17 mouse cellular contexts compared by ENCODE assay signal in the genomic region with DNA sequence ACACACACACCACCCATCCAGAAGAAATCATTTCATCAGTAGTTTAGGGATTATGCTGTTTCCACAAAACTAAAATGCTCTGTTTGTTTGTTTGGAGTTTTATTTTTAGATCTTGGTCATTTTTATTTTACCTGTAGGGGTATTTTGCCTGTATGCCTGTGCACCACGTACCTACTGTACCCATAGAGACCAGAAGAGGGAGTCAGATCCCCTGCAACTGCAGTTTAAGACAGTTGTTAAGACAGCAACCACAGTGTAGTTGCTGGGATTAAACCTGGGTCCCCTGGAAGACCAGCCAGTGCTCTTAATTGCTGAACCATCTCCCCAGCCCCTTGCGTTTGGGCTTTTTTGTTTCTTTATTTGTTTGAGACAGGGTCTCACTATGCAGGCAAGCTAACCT. TPM values are rescaled to one million over a fixed set of nuclear protein-coding genes. Genes with fewer than 3 reads are reported as not detected.
DNase-seq lines count a peak whose midpoint lies in the region; ATAC-seq and TF ChIP-seq lines count a peak whose summit lies in the region.
"Had no signal": no experiment of that assay in that cellular context is flagged by ENCODE, and none has a peak within 500 bp of the region (broad histone marks: within the 10 kb centered on the region; RNA-seq: fewer than 3 reads in every experiment).

No protein-coding gene starts in this region.

- no peak overlapping the region for H3K9ac ChIP-seq in kidney, postnatal 0 days (ENCODE audit: low read depth, low read length)
- no peak overlapping the region for H3K9ac ChIP-seq in MEL (ENCODE audit: control insufficient read depth, low read depth, low read length, poor library complexity, severe bottlenecking)
- no peak overlapping the region for H3K9ac ChIP-seq in hindbrain, embryonic 12.5 days
- H3K9ac ChIP-seq: heart, embryonic 13.5 days; intestine, embryonic 15.5 days; liver, embryonic 15.5 days; midbrain, embryonic 13.5 days had no signal

- no peaks in the 10 kb centered on the region for H3K79me2 ChIP-seq in MEL (ENCODE audit: control insufficient read depth, insufficient read depth, low read length, poor library complexity)

- 46% methylated on average over 2 of the region's 2 CpGs for WGBS in kidney, postnatal 0 days
- WGBS in hindbrain, embryonic 12.5 days, result 32% methylated on average over 2 of the region's 2 CpGs

- no peaks in the 10 kb centered on the region for H3K36me3 ChIP-seq in kidney, postnatal 0 days (ENCODE audit: insufficient read depth, low read length)
- peaks cover 0 to 4% of the 10 kb centered on the region in 2 experiments; a peak in 2 of 4 replicates for H3K36me3 ChIP-seq in MEL (ENCODE audit: control insufficient read depth in 1 of 2, insufficient read depth in 2 of 2, low read length in 2 of 2)
- H3K36me3 ChIP-seq in hindbrain, embryonic 12.5 days, result no peaks in the 10 kb centered on the region
- H3K36me3 ChIP-seq: intestine, embryonic 15.5 days had no signal

- TF ChIP-seq CTCF in kidney, postnatal 0 days (IDR thresholded peaks at IDR 0.05; ENCODE audit: low read depth), result peak; percentile 65
- peak; percentile 41 to 78 (median 47) for TF ChIP-seq CTCF in MEL (IDR thresholded peaks at IDR 0.05 in 2 of 3, conservative IDR thresholded peaks at IDR 0.05 in 1 of 3; ENCODE audit: control insufficient read depth in 1 of 3, insufficient read depth in 1 of 3, low read depth in 2 of 3, low read length in 3 of 3, poor library complexity in 1 of 3, severe bottlenecking in 1 of 3)

- TF ChIP-seq POLR2A in MEL (IDR thresholded peaks at IDR 0.05; ENCODE audit: control insufficient read depth in 1 of 2, insufficient read depth in 1 of 2, low read depth in 1 of 2, low read length in 2 of 2, poor library complexity in 1 of 2), result no peak

- H3K27ac ChIP-seq in kidney, postnatal 0 days, result no peak overlapping the region
- no peak overlapping the region for H3K27ac ChIP-seq in MEL (ENCODE audit: control insufficient read depth, low read depth, low read length)
- no peak overlapping the region for H3K27ac ChIP-seq in hindbrain, embryonic 12.5 days
- H3K27ac ChIP-seq: forebrain, embryonic 10.5 days; heart, embryonic 13.5 days; intestine, embryonic 15.5 days; liver, embryonic 15.5 days; midbrain, embryonic 13.5 days had no signal

- H3K4me1 ChIP-seq in kidney, postnatal 0 days (replicated peaks; ENCODE audit: insufficient read depth, low read length), result peaks cover 3% of the 10 kb centered on the region; the same call in 1 of the 2 replicates
- peaks cover 5 to 9% of the 10 kb centered on the region in 2 experiments; a peak in 2 of 4 replicates for H3K4me1 ChIP-seq in MEL (ENCODE audit: control insufficient read depth in 1 of 2, insufficient read depth in 2 of 2, low read length in 2 of 2)
- peaks cover 12% of the 10 kb centered on the region for H3K4me1 ChIP-seq in hindbrain, embryonic 12.5 days

- no peaks in the 10 kb centered on the region for H3K9me3 ChIP-seq in kidney, postnatal 0 days (replicated peaks; ENCODE audit: low read length)
- H3K9me3 ChIP-seq in MEL (replicated peaks; ENCODE audit: insufficient read depth, low read length), result no peaks in the 10 kb centered on the region
- H3K9me3 ChIP-seq in hindbrain, embryonic 12.5 days (replicated peaks), result no peaks in the 10 kb centered on the region
- H3K9me3 ChIP-seq: forebrain, embryonic 10.5 days; heart, embryonic 13.5 days; intestine, embryonic 15.5 days; liver, embryonic 15.5 days; midbrain, embryonic 13.5 days had no signal

- TF ChIP-seq EP300 in MEL (IDR thresholded peaks at IDR 0.05; ENCODE audit: low read depth in 1 of 2, low read length in 2 of 2), result no peak

- TF ChIP-seq RAD21 in MEL (IDR thresholded peaks at IDR 0.05; ENCODE audit: low read depth, low read length), result peak; percentile 74

- peaks cover 5% of the 10 kb centered on the region; the same call in 1 of the 2 replicates for H3K27me3 ChIP-seq in kidney, postnatal 0 days (ENCODE audit: insufficient read depth, low read length)
- H3K27me3 ChIP-seq in MEL (ENCODE audit: control insufficient read depth in 1 of 2, insufficient read depth in 2 of 2, low read length in 2 of 2), result no peaks in the 10 kb centered on the region
- no peaks in the 10 kb centered on the region for H3K27me3 ChIP-seq in hindbrain, embryonic 12.5 days
- H3K27me3 ChIP-seq: heart, embryonic 13.5 days; intestine, embryonic 15.5 days; midbrain, embryonic 13.5 days had no signal

- peak; percentile 40 for DNase-seq in CD4-positive, CD25-positive, alpha-beta regulatory T cell, adult 2 months (ENCODE audit: low read depth, low spot score)
- DNase-seq in kidney, postnatal 0 days (ENCODE audit: low spot score), result peak; percentile 32
- no peak for DNase-seq in kidney, adult 8-10 months
- DNase-seq in MEL (ENCODE audit: low read depth, low spot score), result peak; percentile 61
- DNase-seq in induced T-regulatory cell, adult 2 months (ENCODE audit: low read depth), result peak; percentile 61
- DNase-seq in neural tube, embryonic 10.5 days (ENCODE audit: extremely low spot score, low spot score), result no peak
- DNase-seq: adrenal gland, postnatal 14 days; cerebellum, adult 9-10 months; spleen, adult 18-20 months had no signal

- no peak overlapping the region for H3K4me2 ChIP-seq in kidney, postnatal 0 days (ENCODE audit: low read length)
- H3K4me2 ChIP-seq in hindbrain, embryonic 12.5 days (replicated peaks), result no peak overlapping the region
- H3K4me2 ChIP-seq: heart, embryonic 13.5 days; intestine, embryonic 15.5 days; liver, embryonic 15.5 days; midbrain, embryonic 13.5 days had no signal

- no peak for ATAC-seq in CD4-positive, CD25-positive, alpha-beta regulatory T cell, adult 4 months
- no peak for ATAC-seq in kidney, postnatal 0 days (replicated peaks; ENCODE audit: low FRiP score, low read depth)
- no peak for ATAC-seq in hindbrain, embryonic 12.5 days (ENCODE audit: low FRiP score)
- ATAC-seq: intestine, embryonic 15.5 days; midbrain, embryonic 13.5 days had no signal

- H3K4me3 ChIP-seq in kidney, postnatal 0 days (replicated peaks; ENCODE audit: low read depth, low read length), result no peak overlapping the region
- H3K4me3 ChIP-seq in MEL (ENCODE audit: control insufficient read depth in 1 of 2, insufficient read depth in 1 of 2, low read depth in 2 of 2, low read length in 2 of 2), result no peak overlapping the region
- no peak overlapping the region for H3K4me3 ChIP-seq in hindbrain, embryonic 12.5 days
- H3K4me3 ChIP-seq: forebrain, embryonic 10.5 days; heart, embryonic 13.5 days; intestine, embryonic 15.5 days; liver, embryonic 15.5 days; midbrain, embryonic 13.5 days had no signal

TF ChIP-seq in MEL, 35 proteins besides CTCF, POLR2A, EP300 and RAD21 (continues in another document):
- TF ChIP-seq USF2 (IDR thresholded peaks at IDR 0.05; ENCODE audit: borderline replicate concordance in 1 of 2, insufficient read depth in 1 of 2, low read depth in 1 of 2, low read length in 2 of 2) (no peak), SMC3 (IDR thresholded peaks at IDR 0.05; ENCODE audit: low read depth, low read length) (peak; percentile 81), CHD1 (IDR thresholded peaks at IDR 0.05; ENCODE audit: low read depth, low read length) (no peak), TAL1 (IDR thresholded peaks at IDR 0.05; ENCODE audit: low read length) (no peak), TBP (IDR thresholded peaks at IDR 0.05; ENCODE audit: low read depth, low read length) (no peak), POLR2AphosphoS2 (IDR thresholded peaks at IDR 0.05; ENCODE audit: low read length) (no peak), MXI1 (IDR thresholded peaks at IDR 0.05; ENCODE audit: low read depth, low read length) (no peak)

RNA-seq across cellular contexts. Expression of a gene that starts 19.3 kb away (rescaled TPM):
- 1 to 10 TPM; 1.3 to 3.6 TPM for polyA plus RNA-seq in CD4-positive, CD25-positive, alpha-beta regulatory T cell, adult 4 months (2017; shearing (Covaris generic))
- 8.8 and 9.3 TPM in 2 replicates for polyA plus RNA-seq in kidney, postnatal 0 days (2015; fragmentation: Nextera tagmentation; extraction: Ambion mirVana)
- total RNA-seq in MEL (2012; rRNA removed), result 2.9 and 4.6 TPM in 2 replicates
- 10 to 100 TPM in 1 of 2 experiments, not detected in 1; 16.3 TPM for polyA plus RNA-seq in MEL (2012; ENCODE audit: insufficient read depth in 1 of 2, insufficient read length in 2 of 2, low read depth in 1 of 2, low replicate concordance in 2 of 2, missing spikeins in 1 of 2)
- polyA plus RNA-seq in hindbrain, embryonic 12.5 days (2016; fragmentation: Nextera tagmentation; extraction: Ambion mirVana), result 22.0 and 24.1 TPM in 2 replicates

RNA-seq across cellular contexts. Expression of a gene that starts 27.7 kb away (rescaled TPM):
- polyA plus RNA-seq in CD4-positive, CD25-positive, alpha-beta regulatory T cell, adult 4 months (2017; shearing (Covaris generic)), result not detected
- polyA plus RNA-seq in kidney, postnatal 0 days (2015; fragmentation: Nextera tagmentation; extraction: Ambion mirVana), result 2.8 and 2.9 TPM in 2 replicates
- 0.08 TPM in 1 of 2 replicates, not detected in the other for total RNA-seq in MEL (2012; rRNA removed)
- polyA plus RNA-seq in MEL (2012; ENCODE audit: insufficient read depth in 1 of 2, insufficient read length in 2 of 2, low read depth in 1 of 2, low replicate concordance in 2 of 2, missing spikeins in 1 of 2), result under 1 TPM in 1 of 2 experiments, not detected in 1; 0.26 TPM
- 0.12 and 0.43 TPM in 2 replicates for polyA plus RNA-seq in hindbrain, embryonic 12.5 days (2016; fragmentation: Nextera tagmentation; extraction: Ambion mirVana)
- total RNA-seq: layer of hippocampus, postnatal 25 days had no signal

RNA-seq across cellular contexts. Expression of a gene that starts 32.1 kb away (rescaled TPM):
- not detected for polyA plus RNA-seq in CD4-positive, CD25-positive, alpha-beta regulatory T cell, adult 4 months (2017; shearing (Covaris generic))
- polyA plus RNA-seq in kidney, postnatal 0 days (2015; fragmentation: Nextera tagmentation; extraction: Ambion mirVana), result not detected in 2 replicates
- not detected in 2 replicates for total RNA-seq in MEL (2012; rRNA removed)
- not detected for polyA plus RNA-seq in MEL (2012; ENCODE audit: insufficient read depth in 1 of 2, insufficient read length in 2 of 2, low read depth in 1 of 2, low replicate concordance in 2 of 2, missing spikeins in 1 of 2)
- not detected in 2 replicates for polyA plus RNA-seq in hindbrain, embryonic 12.5 days (2016; fragmentation: Nextera tagmentation; extraction: Ambion mirVana)
- total RNA-seq: adrenal gland, postnatal 14 days; layer of hippocampus, postnatal 25 days had no signal
- polyA plus RNA-seq: forebrain, embryonic 10.5 days; heart, embryonic 13.5 days; liver, embryonic 15.5 days; midbrain, embryonic 13.5 days had no signal

RNA-seq across cellular contexts. Expression of a gene that starts 38.7 kb away (rescaled TPM):
- polyA plus RNA-seq in CD4-positive, CD25-positive, alpha-beta regulatory T cell, adult 4 months (2017; shearing (Covaris generic)), result not detected
- polyA plus RNA-seq in kidney, postnatal 0 days (2015; fragmentation: Nextera tagmentation; extraction: Ambion mirVana), result not detected in 2 replicates
- total RNA-seq in MEL (2012; rRNA removed), result not detected in 2 replicates
- polyA plus RNA-seq in MEL (2012; ENCODE audit: insufficient read depth in 1 of 2, insufficient read length in 2 of 2, low read depth in 1 of 2, low replicate concordance in 2 of 2, missing spikeins in 1 of 2), result not detected
- 3.3 and 5.5 TPM in 2 replicates for polyA plus RNA-seq in hindbrain, embryonic 12.5 days (2016; fragmentation: Nextera tagmentation; extraction: Ambion mirVana)
- total RNA-seq: adrenal gland, postnatal 14 days; layer of hippocampus, postnatal 25 days had no signal
- polyA plus RNA-seq: forebrain, embryonic 10.5 days; heart, embryonic 13.5 days; midbrain, embryonic 13.5 days had no signal

RNA-seq across cellular contexts. Expression of a gene that starts 40.7 kb away (rescaled TPM):
- polyA plus RNA-seq in CD4-positive, CD25-positive, alpha-beta regulatory T cell, adult 4 months (2017; shearing (Covaris generic)), result under 1 TPM in 1 of 2 experiments, not detected in 1; 0.42 TPM
- 3.5 and 4.2 TPM in 2 replicates for polyA plus RNA-seq in kidney, postnatal 0 days (2015; fragmentation: Nextera tagmentation; extraction: Ambion mirVana)
- 4.6 and 5.5 TPM in 2 replicates for total RNA-seq in MEL (2012; rRNA removed)
- polyA plus RNA-seq in MEL (2012; ENCODE audit: insufficient read depth in 1 of 2, insufficient read length in 2 of 2, low read depth in 1 of 2, low replicate concordance in 2 of 2, missing spikeins in 1 of 2), result 1 to 10 TPM in 1 of 2 experiments, not detected in 1; 7.1 TPM
- polyA plus RNA-seq in hindbrain, embryonic 12.5 days (2016; fragmentation: Nextera tagmentation; extraction: Ambion mirVana), result 35.6 and 36.2 TPM in 2 replicates

Comparison
In these comparisons a context has a peak if more than half of its experiments do, and no peak if none do; other contexts are left out.
1. DNase-seq: peak in CD4-positive, CD25-positive, alpha-beta regulatory T cell, adult 2 months (single experiment), kidney, postnatal 0 days (single experiment), MEL (single experiment) and induced T-regulatory cell, adult 2 months (single experiment); none in kidney, adult 8-10 months (0 of 2) and neural tube, embryonic 10.5 days (single experiment).